Mouse (Mus musculus): Measurements from ENCODE around the gene Hnrnpll.

DNA sequence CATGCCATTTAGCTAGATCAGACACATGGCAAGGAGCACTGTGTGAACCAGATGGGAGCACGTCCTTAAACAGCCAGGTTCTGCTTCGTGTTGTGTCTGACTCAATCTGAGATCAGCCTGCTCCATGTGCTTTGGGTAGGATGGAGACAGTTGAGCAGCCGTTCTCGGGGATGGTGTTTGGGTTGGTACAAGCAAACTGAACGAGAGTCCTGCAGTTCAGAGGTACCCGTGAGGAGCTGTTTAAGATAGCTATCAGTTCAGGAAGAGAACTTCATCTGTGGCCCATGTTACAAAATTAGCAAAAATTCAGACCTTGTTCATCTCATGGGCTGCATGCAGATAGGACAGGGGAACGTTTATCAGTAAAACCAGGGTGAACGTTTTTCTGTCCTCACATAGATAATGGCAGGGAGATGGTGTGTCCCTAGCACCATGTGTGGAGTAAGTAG is 47.7 kb downstream of the Hnrnpll start:
- TF ChIP-seq GATA1 (IDR thresholded peaks at IDR 0.05; ENCODE audit: low read length) (0 out of 2 replicates have a peak, but pooled peaks have one; percentile 9), TAL1 (IDR thresholded peaks at IDR 0.05; ENCODE audit: low read length) (no peak; the same call in 2 of the 3 replicates)
